Mouse (Mus musculus) Muller cell, postnatal 12 days (primary cell): ENCODE measurements around the gene Hpse.

Experiments used
- DNase-seq: peaks from one replicate; pipeline ENCODE4 v3.0.0-alpha.2; 2015; ENCODE audit errors: inconsistent ontology term

The Hpse gene

GRCm38 (mm10) chr5:100719235-100720088, at the start of gene Hpse:
TSS of gene Hpse (minus strand) at chr5:100719716.
- peak; percentile 54 for DNase-seq

GRCm38 (mm10) chr5:100766026-100766425, 46.5 kb upstream of the Hpse start:
- DNase-seq, result no peak

- DNase-seq, result no peak
Observed at GRCm38 (mm10) chr5:100761736-100762135, 42.2 kb upstream of the Hpse start.

- DNase-seq, result no peak
Observed at GRCm38 (mm10) chr5:100760049-100760663, 40.6 kb upstream of the Hpse start.

GRCm38 (mm10) chr5:100758121-100758520, 38.6 kb upstream of the Hpse start:
- DNase-seq, result no peak

- no peak for DNase-seq
Observed at GRCm38 (mm10) chr5:100753407-100753806, 33.9 kb upstream of the Hpse start.

GRCm38 (mm10) chr5:100751655-100752054, 32.1 kb upstream of the Hpse start:
- DNase-seq, result no peak

- no peak for DNase-seq
Observed at GRCm38 (mm10) chr5:100750617-100751255, 31.2 kb upstream of the Hpse start.

- no peak for DNase-seq
Observed at GRCm38 (mm10) chr5:100738802-100739201, 19.3 kb upstream of the Hpse start.

GRCm38 (mm10) chr5:100736919-100737318, 17.4 kb upstream of the Hpse start:
- DNase-seq, result no peak

- no peak for DNase-seq
Observed at GRCm38 (mm10) chr5:100734535-100734934, 15.0 kb upstream of the Hpse start.

GRCm38 (mm10) chr5:100728757-100729156, 9.2 kb upstream of the Hpse start:
- DNase-seq, result no peak

- DNase-seq, result no peak
Observed at GRCm38 (mm10) chr5:100726001-100726400, 6.5 kb upstream of the Hpse start.

GRCm38 (mm10) chr5:100716762-100717161, 2.8 kb downstream of the Hpse start:
- no peak for DNase-seq

GRCm38 (mm10) chr5:100711219-100711618, 8.3 kb downstream of the Hpse start:
- DNase-seq, result no peak

- no peak for DNase-seq
Observed at GRCm38 (mm10) chr5:100710012-100710411, 9.5 kb downstream of the Hpse start.

GRCm38 (mm10) chr5:100709035-100709434, 10.5 kb downstream of the Hpse start:
- no peak for DNase-seq

- peak; percentile 81 for DNase-seq
Observed at GRCm38 (mm10) chr5:100706675-100707074, 12.8 kb downstream of the Hpse start.

GRCm38 (mm10) chr5:100704272-100704671, 15.2 kb downstream of the Hpse start:
- DNase-seq, result no peak

GRCm38 (mm10) chr5:100702325-100702724, 17.2 kb downstream of the Hpse start:
- DNase-seq, result no peak

GRCm38 (mm10) chr5:100700861-100701620, 18.5 kb downstream of the Hpse start:
- DNase-seq, result no peak

- DNase-seq, result no peak
Observed at GRCm38 (mm10) chr5:100697886-100698285, 21.6 kb downstream of the Hpse start.
